Mouse (Mus musculus): Measurements from ENCODE around the gene Slx4ip. TPM values are rescaled to one million over a fixed set of nuclear protein-coding genes. Genes with fewer than 3 reads are reported as not detected.

Gene Slx4ip
- total and polyA plus RNA-seq, 2 experiments: 0.18 to 1.8 TPM

DNA sequence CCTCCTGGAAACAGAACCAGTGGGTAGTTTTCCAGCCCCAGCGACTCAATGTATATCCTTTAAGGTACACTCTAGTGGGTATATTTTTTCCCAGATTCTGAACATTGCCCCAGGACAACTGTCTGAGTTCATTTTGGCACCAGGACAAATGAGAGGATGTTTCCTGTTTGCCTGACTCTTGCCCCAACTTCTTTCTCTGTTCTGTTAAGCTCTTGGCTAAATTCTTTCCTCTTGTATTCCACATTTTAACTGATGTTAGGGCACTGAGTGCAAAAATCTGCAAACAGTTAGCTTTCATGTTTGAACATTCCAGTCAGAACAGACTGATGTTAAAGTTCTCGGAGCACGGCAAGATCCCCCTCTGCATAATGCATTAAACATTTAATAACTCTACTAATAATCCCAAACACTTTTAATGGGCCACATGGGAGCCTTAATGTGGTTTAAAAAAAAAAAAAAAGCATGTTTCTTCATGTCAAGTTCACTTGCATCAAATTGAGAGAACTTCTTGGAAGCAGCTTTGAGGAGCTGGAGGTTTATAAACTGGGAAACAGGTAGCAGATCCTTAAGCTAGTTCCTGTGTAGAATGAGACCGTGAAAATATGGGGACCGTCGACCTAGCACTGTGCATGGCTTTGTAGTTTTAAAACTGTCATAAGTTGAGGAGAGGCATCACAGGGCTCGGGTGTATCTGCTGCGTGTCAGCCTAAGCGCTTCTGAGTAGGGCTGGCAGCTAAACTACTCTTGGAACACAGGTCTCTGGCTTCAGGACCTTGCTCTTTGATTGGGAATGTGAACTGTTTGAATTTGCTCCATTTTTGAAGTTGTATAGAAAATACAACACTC, 64.9 kb downstream of the Slx4ip start:
- 44% methylated on average over 9 of the region's 9 CpGs for WGBS
- peaks cover 17% of the 10 kb centered on the region for H3K4me1 ChIP-seq (ENCODE audit: control insufficient read depth, insufficient read depth, low read length)
- no peaks in the 10 kb centered on the region for H3K36me3 ChIP-seq (ENCODE audit: control insufficient read depth, insufficient read depth, low read length)
- H3K27ac ChIP-seq (replicated peaks; ENCODE audit: insufficient read depth, low read depth, low read length): no peak overlapping the region
- H3K9ac ChIP-seq (ENCODE audit: low read depth, low read length): no peak overlapping the region
- TF ChIP-seq CTCF (IDR thresholded peaks at IDR 0.05; ENCODE audit: low read depth, low read length) (no peak), POLR2A (IDR thresholded peaks at IDR 0.05; ENCODE audit: extremely low read depth, insufficient read depth, low read length) (no peak)
- H3K27me3 ChIP-seq (ENCODE audit: control insufficient read depth, insufficient read depth, low read length): no peaks in the 10 kb centered on the region
- H3K4me3 ChIP-seq (ENCODE audit: insufficient read depth, low read depth, low read length): no peak overlapping the region
- no peaks in the 10 kb centered on the region for H3K79me2 ChIP-seq (ENCODE audit: control insufficient read depth, insufficient read depth, low read length)
- peak; percentile 62 for DNase-seq (ENCODE audit: extremely low read depth, low read depth, low spot score)

DNA sequence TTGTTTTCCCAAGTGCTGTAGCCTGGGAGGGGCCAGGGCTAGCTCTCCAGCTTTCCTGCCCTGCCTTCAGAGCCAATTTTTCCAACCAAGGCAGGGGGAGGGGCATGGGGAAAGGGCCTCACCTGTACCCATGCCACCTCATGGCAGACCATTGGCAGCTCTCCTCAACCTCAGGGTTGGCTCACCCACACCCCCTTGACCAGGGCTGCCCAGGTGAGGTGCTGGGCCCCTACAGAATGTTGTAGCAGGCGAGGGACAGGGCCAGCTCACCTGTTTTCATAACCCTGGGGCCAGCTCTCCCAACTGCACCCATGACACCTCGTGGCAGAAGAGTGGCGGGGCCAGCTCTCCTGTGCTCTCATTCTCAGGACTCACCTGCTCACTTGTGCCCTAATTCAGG, 67.7 kb downstream of the Slx4ip start:
- TF ChIP-seq POLR2A (IDR thresholded peaks at IDR 0.05; ENCODE audit: extremely low read depth, insufficient read depth, low read length) (no peak), CTCF (IDR thresholded peaks at IDR 0.05; ENCODE audit: low read depth, low read length) (no peak)
- no peak for DNase-seq (ENCODE audit: extremely low read depth, low read depth, low spot score)
- H3K36me3 ChIP-seq (ENCODE audit: control insufficient read depth, insufficient read depth, low read length): no peaks in the 10 kb centered on the region
- H3K27me3 ChIP-seq (ENCODE audit: control insufficient read depth, insufficient read depth, low read length): no peaks in the 10 kb centered on the region
- peaks cover 8% of the 10 kb centered on the region for H3K4me1 ChIP-seq (ENCODE audit: control insufficient read depth, insufficient read depth, low read length)
- H3K4me3 ChIP-seq (ENCODE audit: insufficient read depth, low read depth, low read length): no peak overlapping the region
- H3K27ac ChIP-seq (replicated peaks; ENCODE audit: insufficient read depth, low read depth, low read length): no peak overlapping the region
- H3K79me2 ChIP-seq (ENCODE audit: control insufficient read depth, insufficient read depth, low read length): no peaks in the 10 kb centered on the region
- 81% methylated on average over 3 of the region's 3 CpGs for WGBS
- H3K9ac ChIP-seq (ENCODE audit: low read depth, low read length): no peak overlapping the region

DNA sequence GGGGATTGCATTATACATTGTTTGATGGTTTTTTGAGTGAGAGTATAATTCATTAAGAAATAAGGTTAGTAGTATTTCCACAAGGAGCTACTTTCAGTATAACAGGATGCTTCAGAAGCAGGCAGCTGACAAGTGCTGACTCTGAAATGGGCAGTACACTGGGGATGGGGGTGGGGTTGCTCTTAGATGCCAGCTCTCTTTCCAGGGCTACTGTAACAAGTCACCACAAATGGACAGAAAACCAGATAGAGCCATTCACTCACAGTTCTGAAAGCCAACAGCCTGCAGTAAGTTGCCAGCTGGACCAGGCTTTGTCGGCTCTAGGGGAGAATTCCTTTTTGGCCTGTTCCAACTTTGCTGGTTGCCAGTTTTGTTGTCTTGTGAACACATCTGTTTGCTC, 84.8 kb downstream of the Slx4ip start:
- peaks cover 4% of the 10 kb centered on the region; the same call in 1 of the 2 replicates for H3K4me1 ChIP-seq (ENCODE audit: control insufficient read depth, insufficient read depth, low read length)
- TF ChIP-seq CTCF (IDR thresholded peaks at IDR 0.05; ENCODE audit: low read depth, low read length) (no peak), POLR2A (IDR thresholded peaks at IDR 0.05; ENCODE audit: extremely low read depth, insufficient read depth, low read length) (no peak)
- 38% methylated on average over 1 of the region's 1 CpGs for whole genome bisulfite sequencing
- no peaks in the 10 kb centered on the region for H3K36me3 ChIP-seq (ENCODE audit: control insufficient read depth, insufficient read depth, low read length)
- DNase-seq (ENCODE audit: extremely low read depth, low read depth, low spot score): peak; percentile 48
- no peak overlapping the region for H3K4me3 ChIP-seq (ENCODE audit: insufficient read depth, low read depth, low read length)
- no peak overlapping the region for H3K27ac ChIP-seq (replicated peaks; ENCODE audit: insufficient read depth, low read depth, low read length)
- H3K27me3 ChIP-seq (ENCODE audit: control insufficient read depth, insufficient read depth, low read length): no peaks in the 10 kb centered on the region
- H3K79me2 ChIP-seq (ENCODE audit: control insufficient read depth, insufficient read depth, low read length): no peaks in the 10 kb centered on the region
- H3K9ac ChIP-seq (ENCODE audit: low read depth, low read length): no peak overlapping the region

DNA sequence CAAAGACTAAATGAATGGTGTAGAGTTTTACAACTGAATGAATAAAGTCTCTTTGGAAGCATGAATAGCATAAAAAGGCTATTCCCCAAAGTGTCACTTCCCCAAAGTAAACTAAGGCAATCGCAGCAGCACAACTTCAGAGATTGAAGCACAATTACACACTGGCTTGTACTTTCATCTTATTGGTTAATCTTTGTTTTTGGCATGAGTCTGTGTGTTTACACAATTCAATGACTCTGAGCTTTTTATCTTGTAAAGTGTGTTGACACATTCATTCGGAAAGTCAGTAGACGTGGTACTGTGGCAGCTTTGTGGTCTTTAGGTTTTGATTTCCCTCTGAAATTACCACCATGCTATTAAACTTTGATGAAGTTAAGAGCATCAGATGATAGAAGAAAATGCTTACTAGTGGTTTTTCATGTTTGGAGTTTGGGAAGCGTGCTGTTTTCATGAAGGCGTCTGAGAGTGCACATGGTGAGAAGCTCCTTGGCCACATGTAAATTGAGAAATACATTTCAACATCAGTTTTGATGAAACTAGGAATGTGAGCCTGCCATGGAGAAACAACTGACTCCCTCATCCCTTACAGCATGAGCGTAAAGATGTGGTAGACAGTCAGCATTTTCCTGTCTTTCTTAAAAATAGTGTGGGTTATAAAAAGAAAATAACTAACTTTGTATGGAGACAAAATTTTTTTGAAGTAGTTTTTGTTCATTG, 88.2 kb downstream of the Slx4ip start:
- peak; percentile 91 for DNase-seq (ENCODE audit: extremely low read depth, low read depth, low spot score)
- no peak overlapping the region for H3K27ac ChIP-seq (replicated peaks; ENCODE audit: insufficient read depth, low read depth, low read length)
- H3K4me1 ChIP-seq (ENCODE audit: control insufficient read depth, insufficient read depth, low read length): peaks cover 4% of the 10 kb centered on the region; the same call in 1 of the 2 replicates
- H3K36me3 ChIP-seq (ENCODE audit: control insufficient read depth, insufficient read depth, low read length): no peaks in the 10 kb centered on the region
- TF ChIP-seq CTCF (IDR thresholded peaks at IDR 0.05; ENCODE audit: low read depth, low read length): no peak
- no peaks in the 10 kb centered on the region for H3K79me2 ChIP-seq (ENCODE audit: control insufficient read depth, insufficient read depth, low read length)
- no peak overlapping the region for H3K9ac ChIP-seq (ENCODE audit: low read depth, low read length)
- H3K4me3 ChIP-seq (ENCODE audit: insufficient read depth, low read depth, low read length): no peak overlapping the region
- WGBS: 22% methylated on average over 6 of the region's 6 CpGs
- H3K27me3 ChIP-seq (ENCODE audit: control insufficient read depth, insufficient read depth, low read length): no peaks in the 10 kb centered on the region

DNA sequence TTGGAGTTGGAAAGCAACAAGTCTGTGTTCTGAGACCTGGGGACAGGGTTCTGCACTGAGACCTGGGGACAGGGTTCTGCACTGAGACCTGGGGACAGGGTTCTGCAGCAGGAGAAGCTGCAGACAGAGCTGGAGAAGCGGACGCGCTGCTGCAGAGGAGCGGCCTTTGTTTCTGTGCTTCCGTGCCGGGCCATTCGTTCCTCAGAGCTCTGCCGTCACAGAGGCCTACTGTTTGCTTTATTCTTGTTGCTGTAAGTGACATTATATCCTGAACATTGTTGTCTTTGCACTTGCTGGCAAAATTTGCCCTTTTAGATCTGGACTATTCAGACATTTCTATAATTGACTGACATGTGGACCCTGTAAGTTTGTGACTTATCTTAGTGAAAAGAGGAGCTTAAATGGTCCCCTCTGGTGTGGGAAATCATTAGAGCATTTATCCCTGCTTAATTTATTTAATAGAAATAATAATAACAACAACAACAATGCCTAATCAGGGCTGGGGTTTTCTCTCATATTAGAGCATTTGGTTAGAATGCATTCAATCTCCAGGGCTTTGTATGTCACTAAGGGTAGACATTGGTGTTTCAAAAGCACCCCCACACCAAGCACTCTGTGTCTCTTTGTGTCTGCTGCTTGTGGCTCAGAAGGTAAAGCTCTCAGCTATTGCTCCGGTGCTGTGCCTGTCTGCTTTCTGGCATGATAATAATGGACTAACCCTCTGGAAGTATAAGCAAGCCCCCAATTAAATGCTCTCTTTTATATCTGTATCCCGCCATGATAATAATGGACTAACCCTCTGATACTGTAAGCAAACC, 90.3 kb downstream of the Slx4ip start:
- Histone ChIP-seq H3K4me3 (ENCODE audit: insufficient read depth, low read depth, low read length) (no peak overlapping the region), H3K27ac (replicated peaks; ENCODE audit: insufficient read depth, low read depth, low read length) (no peak overlapping the region), H3K9ac (ENCODE audit: low read depth, low read length) (no peak overlapping the region), H3K27me3 (ENCODE audit: control insufficient read depth, insufficient read depth, low read length) (no peaks in the 10 kb centered on the region), H3K79me2 (ENCODE audit: control insufficient read depth, insufficient read depth, low read length) (no peaks in the 10 kb centered on the region), H3K36me3 (ENCODE audit: control insufficient read depth, insufficient read depth, low read length) (no peaks in the 10 kb centered on the region), H3K4me1 (ENCODE audit: control insufficient read depth, insufficient read depth, low read length) (peaks cover 9% of the 10 kb centered on the region)
- 89% methylated on average over 10 of the region's 10 CpGs for WGBS
- DNase-seq (ENCODE audit: extremely low read depth, low read depth, low spot score): no peak
- TF ChIP-seq POLR2A (IDR thresholded peaks at IDR 0.05; ENCODE audit: extremely low read depth, insufficient read depth, low read length): no peak
- TF ChIP-seq CTCF (IDR thresholded peaks at IDR 0.05; ENCODE audit: low read depth, low read length): no peak

All from liver, adult 2 months (tissue).